Mouse (Mus musculus) gastrocnemius, adult 8-10 months (tissue): ENCODE measurements around the gene Efcab12. TPM values are rescaled to one million over a fixed set of nuclear protein-coding genes. Genes with fewer than 3 reads are reported as not detected.
"Not testable (repeated sequence)": the region's sequence is repeated elsewhere in the genome, so short reads cannot be mapped to it uniquely, and the experiment has no call there.

Experiments used
- DNase-seq, 2 experiments: peaks; one replicate each; pipeline ENCODE4 v3.0.0; 2022; ENCODE audit warnings: low spot score in 2 of 2
- total RNA-seq, 4 experiments: library from RNA; stranded (reverse); gene quantifications; 2 replicates each; pipeline ENCODE4 v1.2.4; 2022

Efcab12 gene
- total RNA-seq, 4 experiments from 2014 or later, result 0.12 to 0.29 (median 0.15) TPM; not detected in 1

- peak; percentile 30 to 42 for DNase-seq
These were observed 8.6 kb upstream of the Efcab12 start for GRCm38 (mm10) chr6:115846640-115847411.

GRCm38 (mm10) chr6:115845006-115845405 is 6.8 kb upstream of the Efcab12 start:
- no peak for DNase-seq

DNA sequence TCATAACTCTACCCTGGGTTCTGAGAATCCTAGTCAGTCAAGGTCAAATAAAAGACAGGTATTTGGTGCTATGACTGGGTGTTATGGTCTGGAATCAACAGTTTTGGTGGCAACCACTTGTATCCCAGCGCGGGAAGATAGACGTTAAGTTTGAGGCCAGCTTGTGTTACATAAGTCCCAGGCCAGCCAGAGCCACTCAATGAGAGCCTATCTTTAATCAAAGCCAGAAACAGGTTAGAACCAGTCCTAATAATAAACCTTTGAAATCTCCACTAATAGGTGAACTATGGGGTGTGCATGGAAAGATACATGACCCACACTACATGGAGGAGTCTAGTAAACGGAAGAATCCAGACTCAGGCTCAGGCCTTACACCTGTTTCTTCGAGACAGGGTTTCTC is 533 bp upstream of the Efcab12 start:
- DNase-seq, result no peak

GRCm38 (mm10) chr6:115833861-115834260 is 4.4 kb downstream of the Efcab12 start:
- DNase-seq, result no peak

GRCm38 (mm10) chr6:115832152-115832850 is 5.9 kb downstream of the Efcab12 start:
- DNase-seq, result no peak

DNA sequence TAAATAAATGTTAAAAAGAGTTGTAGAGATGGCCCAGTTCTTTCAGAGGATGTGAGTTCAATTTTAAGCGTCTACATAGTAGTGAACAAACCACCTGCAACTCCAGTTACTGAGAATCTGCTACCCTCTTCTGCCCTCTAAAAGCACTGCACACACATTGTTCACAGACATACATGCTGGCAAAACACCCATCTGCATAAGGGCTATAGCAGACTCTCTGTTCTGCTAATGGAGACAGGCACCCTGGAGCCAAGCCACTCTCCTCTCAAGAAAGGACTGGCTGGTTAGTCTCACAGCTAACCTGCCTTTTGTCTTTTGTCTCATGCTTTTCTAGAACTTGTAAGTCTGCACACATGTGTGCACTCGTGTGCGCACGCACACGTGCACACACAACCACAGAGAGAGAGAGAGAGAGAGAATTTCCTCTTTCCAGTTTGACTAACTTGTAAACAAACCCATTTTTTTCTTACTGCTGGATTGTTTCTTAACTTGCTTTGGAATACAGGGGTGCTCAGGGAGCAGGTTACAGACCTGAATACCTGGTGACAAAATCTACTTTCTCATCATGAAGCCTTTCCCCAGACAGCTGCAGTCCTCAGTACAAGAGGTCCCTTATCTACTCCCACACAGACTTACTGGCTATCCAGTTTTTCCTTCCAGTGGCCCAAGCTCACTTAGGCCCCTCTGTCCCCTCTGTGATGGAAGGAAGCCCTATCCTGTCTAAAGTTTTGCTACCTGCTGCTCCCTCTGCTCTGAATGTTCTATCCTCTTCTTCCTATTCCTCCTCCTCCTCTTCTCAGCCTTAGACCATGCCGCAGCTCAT is 7.2 kb downstream of the Efcab12 start:
- no peak for DNase-seq

GRCm38 (mm10) chr6:115823850-115824464 is 14.3 kb downstream of the Efcab12 start:
- not testable (repeated sequence) for DNase-seq

GRCm38 (mm10) chr6:115821216-115821993 is 16.8 kb downstream of the Efcab12 start:
- DNase-seq, result no peak

DNA sequence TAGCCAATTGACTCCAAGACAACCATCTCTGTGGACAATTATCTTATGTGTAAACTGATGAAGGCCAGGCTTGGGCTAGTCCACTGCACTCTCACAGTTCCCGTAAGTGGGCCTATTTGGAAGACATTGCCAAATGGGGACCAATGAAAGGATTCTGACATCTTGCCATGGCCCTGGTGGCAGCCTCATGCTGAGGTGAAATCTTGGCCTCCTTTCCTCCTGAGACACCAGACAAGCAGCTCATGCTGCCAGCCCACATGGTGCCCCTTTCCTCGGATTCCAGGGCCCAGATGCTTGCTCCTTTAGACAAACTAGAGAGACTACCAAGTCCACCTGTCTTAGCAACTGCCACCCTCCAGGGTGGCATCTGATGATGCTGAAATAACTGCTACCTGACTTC is 20.1 kb downstream of the Efcab12 start:
- no peak for DNase-seq

DNA sequence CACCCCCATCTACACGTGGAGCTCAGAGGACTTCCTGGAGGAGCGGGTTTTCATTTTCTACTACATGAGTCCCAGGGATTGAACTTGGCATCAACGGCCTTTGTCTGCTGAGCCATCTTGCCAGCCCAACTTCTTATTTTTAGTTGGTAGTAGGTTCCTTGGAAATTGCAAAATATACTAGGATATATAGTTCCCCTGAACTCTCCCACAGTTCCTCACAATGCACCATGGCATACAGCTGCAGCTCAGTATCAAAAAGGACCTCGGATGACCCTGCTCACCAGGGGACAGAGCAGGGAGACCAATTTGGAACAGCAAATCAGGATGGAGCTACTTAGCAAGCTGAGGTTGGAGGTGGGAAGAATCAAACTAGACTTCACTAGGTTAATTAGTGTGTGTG is 23.2 kb downstream of the Efcab12 start:
- DNase-seq, result no peak

DNA sequence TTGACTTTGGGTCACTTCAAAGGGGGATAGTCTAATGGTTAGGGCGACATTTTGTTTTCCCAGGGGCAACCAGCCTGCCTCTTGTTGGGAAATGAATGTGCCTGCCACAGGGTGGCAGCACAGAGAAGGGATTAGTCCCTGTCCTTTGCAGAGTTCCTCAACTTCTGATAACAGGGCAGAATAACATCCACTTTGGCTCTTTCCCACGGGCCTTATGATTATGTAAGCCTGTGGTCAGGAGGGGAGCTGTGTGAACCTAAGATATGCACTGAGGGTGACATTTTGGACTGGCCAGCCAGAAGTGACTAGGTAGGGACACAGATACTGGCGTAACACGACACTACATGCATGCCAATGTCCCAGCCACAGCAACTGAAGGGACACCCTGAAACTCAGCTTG is 24.1 kb downstream of the Efcab12 start:
- peak; percentile 53 to 66 for DNase-seq

GRCm38 (mm10) chr6:115811606-115812005 is 26.6 kb downstream of the Efcab12 start:
- DNase-seq, result no peak

DNA sequence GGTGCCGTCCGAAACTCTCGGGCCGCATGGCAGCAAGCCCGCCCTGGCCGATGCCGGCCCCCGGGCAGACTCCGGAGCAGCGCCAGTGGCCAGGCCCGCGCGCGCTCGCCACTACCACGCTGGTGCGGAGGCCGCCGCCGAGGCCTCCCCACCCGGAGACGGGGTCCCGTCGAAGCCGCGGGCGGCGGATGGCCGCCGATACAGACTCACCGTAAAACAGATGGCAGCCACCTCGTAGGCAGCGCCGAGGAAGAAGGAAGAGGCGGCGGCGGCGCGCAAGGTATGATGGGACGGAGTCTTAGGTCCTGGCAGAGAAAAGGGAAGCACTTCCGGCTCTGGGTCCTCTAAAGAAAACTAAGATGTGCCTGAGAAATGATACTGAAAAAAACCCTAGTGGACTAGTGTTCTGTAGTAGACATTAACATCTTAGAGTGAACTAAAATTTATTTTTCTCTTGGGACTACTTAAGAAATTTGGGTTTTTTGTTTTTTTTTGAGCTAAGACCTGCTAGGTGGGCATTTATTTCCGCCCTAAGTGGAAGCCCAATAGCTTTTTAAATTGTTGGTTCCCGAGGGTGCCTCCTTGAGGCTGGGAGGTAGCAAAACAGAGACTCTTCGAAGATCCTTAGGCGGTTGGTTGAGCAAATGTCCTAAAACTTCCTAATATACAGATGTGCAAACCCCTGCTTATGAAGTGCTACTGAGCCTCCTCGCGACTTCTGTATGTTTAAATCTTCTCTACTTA is 29.6 kb downstream of the Efcab12 start, which contains the start of gene Rpl32:
TSS of gene Rpl32 (minus strand) at position 260 of the 744 bp plus-strand sequence.
- peak; percentile 78 to 82 for DNase-seq

GRCm38 (mm10) chr6:115808196-115808487 is 30.1 kb downstream of the Efcab12 start:
- no peak for DNase-seq

DNA sequence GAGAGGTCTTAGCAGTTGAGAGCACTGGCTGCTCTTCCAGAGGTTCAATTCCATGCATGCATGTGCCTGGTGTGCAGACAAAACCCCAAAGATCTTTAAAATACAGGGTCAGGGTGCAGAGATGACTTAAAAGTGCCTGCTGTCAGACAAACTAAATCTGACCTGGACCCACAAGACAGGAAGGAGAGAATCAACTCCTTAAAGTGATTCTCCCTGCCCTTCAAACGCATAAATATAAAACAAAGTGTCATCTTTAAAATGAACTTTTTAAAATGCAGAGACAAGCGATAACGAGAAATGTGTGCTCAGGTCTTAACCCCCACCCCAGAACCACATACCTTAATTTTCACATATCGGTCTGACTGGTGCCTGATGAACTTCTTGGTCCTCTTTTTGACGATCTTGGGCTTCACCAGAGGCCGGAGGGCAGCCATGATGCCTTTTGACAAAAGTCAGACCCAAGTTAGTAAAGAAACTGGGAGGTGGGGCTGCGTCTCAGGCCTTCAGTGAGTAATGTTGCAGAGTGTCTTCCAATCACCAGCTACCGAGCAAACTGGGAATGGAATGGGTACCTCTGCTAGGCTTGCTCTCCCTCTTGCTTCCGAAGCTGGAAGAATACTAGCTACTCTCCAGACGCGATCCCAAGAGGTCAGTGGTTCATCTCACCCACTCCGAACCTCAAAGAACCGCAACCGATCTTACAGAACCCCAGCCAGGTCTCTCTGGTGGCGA is 30.6 kb downstream of the Efcab12 start:
- DNase-seq, result no peak

- DNase-seq, result no peak
These were observed 33.6 kb downstream of the Efcab12 start for GRCm38 (mm10) chr6:115804432-115805192.

- peak; percentile 31 to 55 for DNase-seq
These were observed 34.5 kb downstream of the Efcab12 start for GRCm38 (mm10) chr6:115803541-115804382.

GRCm38 (mm10) chr6:115801811-115802210 is 36.4 kb downstream of the Efcab12 start:
- DNase-seq, result no peak
